Mouse (Mus musculus) megakaryocyte, embryonic 14.5 days (primary cell): Measurements from ENCODE around the gene 2900026A02Rik.

ENCODE experiments used
- FLI1 ChIP-seq: IDR thresholded peaks from 2 replicates; pipeline ENCODE4 v1.6.1; 2012; ENCODE audit warnings: low read length, inconsistent platforms, mixed read lengths
- GATA1 ChIP-seq: IDR thresholded peaks from 3 replicates; pipeline ENCODE4 v1.6.1; 2012; ENCODE audit warnings: mixed read lengths, low read length, inconsistent platforms, borderline replicate concordance

GRCm38 (mm10) chr5:113199126-113199771 lies 21.8 kb downstream of the 2900026A02Rik start:
- TF ChIP-seq GATA1 (no peak), FLI1 (no peak)
